Mouse (Mus musculus): ENCODE results near the gene C1ql3. TPM values are rescaled to one million over a fixed set of nuclear protein-coding genes. Genes with fewer than 3 reads are reported as not detected.

The C1ql3 gene
- total and polyA plus RNA-seq, 2 experiments from 2014 or later = 2.4 to 12.5 TPM

GRCm38 (mm10) chr2:12973752-12974151, 37.9 kb downstream of the C1ql3 start:
- no peak for TF ChIP-seq CTCF (IDR thresholded peaks at IDR 0.05)
- 95% methylated on average over 2 of the region's 2 CpGs for WGBS
- DNase-seq (ENCODE audit: low spot score) (no peak), ATAC-seq (ENCODE audit: low FRiP score) (no peak)
- no peaks in the 10 kb centered on the region for H3K27me3 ChIP-seq (ENCODE audit: insufficient read depth, low read length)
- no peaks in the 10 kb centered on the region for H3K36me3 ChIP-seq (ENCODE audit: insufficient read depth, low read length)
- no peak overlapping the region for H3K27ac ChIP-seq (ENCODE audit: low read depth, low read length)
- no peaks in the 10 kb centered on the region for H3K4me1 ChIP-seq (ENCODE audit: insufficient read depth, low read length)
- H3K9ac ChIP-seq (replicated peaks; ENCODE audit: low read length, poor library complexity, severe bottlenecking) = no peak overlapping the region
- no peak overlapping the region for H3K4me2 ChIP-seq (ENCODE audit: low read depth, low read length, poor library complexity, severe bottlenecking)
- H3K9me3 ChIP-seq (ENCODE audit: low read length) = no peaks in the 10 kb centered on the region
- H3K4me3 ChIP-seq (ENCODE audit: low read depth, low read length) = no peak overlapping the region

- 54% methylated on average over 12 of the region's 12 CpGs for WGBS
- Histone ChIP-seq H3K4me3 (ENCODE audit: low read depth, low read length) (no peak overlapping the region), H3K9ac (replicated peaks; ENCODE audit: low read length, poor library complexity, severe bottlenecking) (no peak overlapping the region), H3K4me1 (ENCODE audit: insufficient read depth, low read length) (no peaks in the 10 kb centered on the region), H3K27me3 (ENCODE audit: insufficient read depth, low read length) (no peaks in the 10 kb centered on the region), H3K4me2 (ENCODE audit: low read depth, low read length, poor library complexity, severe bottlenecking) (no peak overlapping the region), H3K36me3 (ENCODE audit: insufficient read depth, low read length) (no peaks in the 10 kb centered on the region), H3K9me3 (ENCODE audit: low read length) (no peaks in the 10 kb centered on the region), H3K27ac (ENCODE audit: low read depth, low read length) (no peak overlapping the region)
- DNase-seq (ENCODE audit: low spot score) (no peak), ATAC-seq (ENCODE audit: low FRiP score) (no peak)
- TF ChIP-seq CTCF (IDR thresholded peaks at IDR 0.05) = no peak
Measured at GRCm38 (mm10) chr2:12970049-12970724, 41.4 kb downstream of the C1ql3 start.

GRCm38 (mm10) chr2:12956703-12957424, 54.7 kb downstream of the C1ql3 start:
- Histone ChIP-seq H3K9ac (replicated peaks; ENCODE audit: low read length, poor library complexity, severe bottlenecking) (no peak overlapping the region), H3K27ac (ENCODE audit: low read depth, low read length) (no peak overlapping the region), H3K4me1 (ENCODE audit: insufficient read depth, low read length) (no peaks in the 10 kb centered on the region), H3K27me3 (ENCODE audit: insufficient read depth, low read length) (no peaks in the 10 kb centered on the region), H3K36me3 (ENCODE audit: insufficient read depth, low read length) (no peaks in the 10 kb centered on the region), H3K9me3 (ENCODE audit: low read length) (no peaks in the 10 kb centered on the region), H3K4me3 (ENCODE audit: low read depth, low read length) (no peak overlapping the region), H3K4me2 (ENCODE audit: low read depth, low read length, poor library complexity, severe bottlenecking) (no peak overlapping the region)
- DNase-seq (ENCODE audit: low spot score) = no peak
- no peak for TF ChIP-seq CTCF (IDR thresholded peaks at IDR 0.05)
- ATAC-seq (ENCODE audit: low FRiP score) = no peak

Other genes with a start within 250 kb of the C1ql3 start
- 4.8 and 6.1 TPM in 2 replicates for gene Pter, start 87.8 kb downstream of the C1ql3 start, total RNA-seq (2014; rRNA removed)
- 3.8 and 3.9 TPM in 2 replicates for gene Pter, start 87.8 kb downstream of the C1ql3 start, polyA plus RNA-seq (2015; fragmentation: Nextera tagmentation; extraction: Ambion mirVana)